11 mouse cellular contexts compared by ENCODE assay signal in genomic region chr5:38277936-38278600, GRCm38 (mm10). TPM values are rescaled to one million over a fixed set of nuclear protein-coding genes. Genes with fewer than 3 reads are reported as not detected.
DNase-seq lines count a peak whose midpoint lies in the region; ATAC-seq and TF ChIP-seq lines count a peak whose summit lies in the region.
"Had no signal": no experiment of that assay in that cellular context is flagged by ENCODE, and none has a peak within 500 bp of the region (broad histone marks: within the 10 kb centered on the region; RNA-seq: fewer than 3 reads in every experiment).

No protein-coding gene starts in this region.

- H3K27me3 ChIP-seq in ES-Bruce4 (ENCODE audit: control insufficient read depth, insufficient read depth, low read length, poor library complexity, severe bottlenecking): peaks cover 8% of the 10 kb centered on the region
- peaks cover 54% of the 10 kb centered on the region for H3K27me3 ChIP-seq in forebrain, embryonic 16.5 days (replicated peaks; ENCODE audit: control insufficient read depth, insufficient read depth, low read length)
- H3K27me3 ChIP-seq in midbrain, embryonic 13.5 days: peaks cover 73% of the 10 kb centered on the region

- WGBS in forebrain, embryonic 16.5 days: 21% methylated on average over 12 of the region's 12 CpGs
- WGBS in midbrain, embryonic 13.5 days: 20% methylated on average over 12 of the region's 12 CpGs

- H3K9me3 ChIP-seq in ES-Bruce4 (replicated peaks; ENCODE audit: control insufficient read depth, insufficient read depth, low read length, poor library complexity, severe bottlenecking): no peaks in the 10 kb centered on the region
- no peaks in the 10 kb centered on the region for H3K9me3 ChIP-seq in forebrain, embryonic 16.5 days (ENCODE audit: control insufficient read depth, low read length)
- H3K9me3 ChIP-seq in midbrain, embryonic 13.5 days: no peaks in the 10 kb centered on the region

- no peak overlapping the region for H3K9ac ChIP-seq in ES-Bruce4 (ENCODE audit: low read depth, poor library complexity, severe bottlenecking)
- H3K9ac ChIP-seq in forebrain, embryonic 16.5 days (replicated peaks; ENCODE audit: low read depth, low read length): no peak overlapping the region
- no peak overlapping the region for H3K9ac ChIP-seq in midbrain, embryonic 13.5 days (replicated peaks)

- DNase-seq in R1 (ENCODE audit: low read depth, low spot score): peak; percentile 69
- DNase-seq in spleen, adult 18-20 months: no peak
- DNase-seq in urinary bladder, adult 18-20 months (ENCODE audit: low spot score in 2 of 2): no peak
- DNase-seq in layer of hippocampus, adult 9-11 months: no peak
- DNase-seq: cerebellum, postnatal 36 days; heart, adult 18-20 months had no signal

- no peak overlapping the region for H3K27ac ChIP-seq in ES-Bruce4 (ENCODE audit: insufficient read depth, low read length)
- no peak overlapping the region for H3K27ac ChIP-seq in forebrain, embryonic 16.5 days (ENCODE audit: low read length)
- no peak overlapping the region for H3K27ac ChIP-seq in midbrain, embryonic 13.5 days
- H3K27ac ChIP-seq: layer of hippocampus, adult 2 months had no signal

- H3K4me1 ChIP-seq in ES-Bruce4 (ENCODE audit: control insufficient read depth, insufficient read depth, low read length): no peaks in the 10 kb centered on the region
- H3K4me1 ChIP-seq in forebrain, embryonic 16.5 days (replicated peaks; ENCODE audit: control insufficient read depth, insufficient read depth, low read length): peaks cover 17% of the 10 kb centered on the region
- H3K4me1 ChIP-seq in midbrain, embryonic 13.5 days (replicated peaks): peaks cover 22% of the 10 kb centered on the region

- H3K4me3 ChIP-seq in ES-Bruce4 (ENCODE audit: low read depth, low read length): peak overlapping the region; percentile 49
- H3K4me3 ChIP-seq in forebrain, embryonic 16.5 days (replicated peaks; ENCODE audit: low read length): peak overlapping the region; percentile 40
- H3K4me3 ChIP-seq in midbrain, embryonic 13.5 days (replicated peaks): peak overlapping the region; percentile 34
- H3K4me3 ChIP-seq: layer of hippocampus, adult 2 months had no signal

- H3K4me2 ChIP-seq in forebrain, embryonic 16.5 days (ENCODE audit: low read length): peak overlapping the region; percentile 53
- peak overlapping the region; percentile 50 for H3K4me2 ChIP-seq in midbrain, embryonic 13.5 days (replicated peaks)

- no peak for TF ChIP-seq EP300 in ES-Bruce4 (IDR thresholded peaks at IDR 0.05; ENCODE audit: insufficient read depth, low read depth, low read length)

- H3K36me3 ChIP-seq in ES-Bruce4 (ENCODE audit: control insufficient read depth, insufficient read depth, low read length, poor library complexity, severe bottlenecking): no peaks in the 10 kb centered on the region
- H3K36me3 ChIP-seq in forebrain, embryonic 16.5 days (ENCODE audit: control insufficient read depth, insufficient read depth): no peaks in the 10 kb centered on the region
- no peaks in the 10 kb centered on the region for H3K36me3 ChIP-seq in midbrain, embryonic 13.5 days

- TF ChIP-seq CTCF in ES-Bruce4 (IDR thresholded peaks at IDR 0.05; ENCODE audit: low read depth, low read length): no peak

- ATAC-seq in forebrain, embryonic 16.5 days: no peak
- 0 out of 2 replicates have a peak, but pooled peaks have one; percentile 21 for ATAC-seq in midbrain, embryonic 13.5 days
- ATAC-seq: lung, postnatal 0 days had no signal

- TF ChIP-seq POLR2A in ES-Bruce4 (IDR thresholded peaks at IDR 0.05; ENCODE audit: insufficient read depth, low read length): no peak

RNA-seq across cellular contexts. Expression of gene Otop1, which starts 2.3 kb away (rescaled TPM):
- polyA plus RNA-seq in ES-Bruce4 (2011; ENCODE audit: insufficient read depth, insufficient read length, low read depth, missing spikeins): not detected in 2 replicates
- polyA plus RNA-seq in forebrain, embryonic 16.5 days (2015; fragmentation: Nextera tagmentation; extraction: Ambion mirVana): not detected in 2 replicates
- not detected in 2 replicates for polyA plus RNA-seq in midbrain, embryonic 13.5 days (2015; fragmentation: Nextera tagmentation; extraction: Ambion mirVana)
- polyA plus RNA-seq: lung, postnatal 0 days had no signal

RNA-seq across cellular contexts. Expression of gene Tmem128, which starts 18.1 kb away (rescaled TPM):
- polyA plus RNA-seq in ES-Bruce4 (2011; ENCODE audit: insufficient read depth, insufficient read length, low read depth, missing spikeins): 23.4 and 23.9 TPM in 2 replicates
- 88.5 and 94.4 TPM in 2 replicates for polyA plus RNA-seq in forebrain, embryonic 16.5 days (2015; fragmentation: Nextera tagmentation; extraction: Ambion mirVana)
- 105 and 116 TPM in 2 replicates for polyA plus RNA-seq in midbrain, embryonic 13.5 days (2015; fragmentation: Nextera tagmentation; extraction: Ambion mirVana)

RNA-seq across cellular contexts. Expression of gene Drd5, which starts 41.1 kb away (rescaled TPM):
- polyA plus RNA-seq in ES-Bruce4 (2011; ENCODE audit: insufficient read depth, insufficient read length, low read depth, missing spikeins): not detected in 2 replicates
- 0.27 and 0.34 TPM in 2 replicates for polyA plus RNA-seq in forebrain, embryonic 16.5 days (2015; fragmentation: Nextera tagmentation; extraction: Ambion mirVana)
- polyA plus RNA-seq in midbrain, embryonic 13.5 days (2015; fragmentation: Nextera tagmentation; extraction: Ambion mirVana): 0.13 and 0.26 TPM in 2 replicates
- polyA plus RNA-seq: lung, postnatal 0 days had no signal

RNA-seq across cellular contexts. Expression of gene Lyar, which starts 57.8 kb away (rescaled TPM):
- polyA plus RNA-seq in ES-Bruce4 (2011; ENCODE audit: insufficient read depth, insufficient read length, low read depth, missing spikeins): 206 and 208 TPM in 2 replicates
- 46.3 and 47.7 TPM in 2 replicates for polyA plus RNA-seq in forebrain, embryonic 16.5 days (2015; fragmentation: Nextera tagmentation; extraction: Ambion mirVana)
- 66.9 and 76.9 TPM in 2 replicates for polyA plus RNA-seq in midbrain, embryonic 13.5 days (2015; fragmentation: Nextera tagmentation; extraction: Ambion mirVana)

RNA-seq across cellular contexts. Expression of gene Zbtb49, which starts 57.8 kb away (rescaled TPM):
- 5.6 and 7.1 TPM in 2 replicates for polyA plus RNA-seq in ES-Bruce4 (2011; ENCODE audit: insufficient read depth, insufficient read length, low read depth, missing spikeins)
- polyA plus RNA-seq in forebrain, embryonic 16.5 days (2015; fragmentation: Nextera tagmentation; extraction: Ambion mirVana): 23.5 and 26.9 TPM in 2 replicates
- 26.2 and 26.4 TPM in 2 replicates for polyA plus RNA-seq in midbrain, embryonic 13.5 days (2015; fragmentation: Nextera tagmentation; extraction: Ambion mirVana)
